Mouse (Mus musculus): ENCODE measurements around the gene Rtn4rl1. TPM values are rescaled to one million over a fixed set of nuclear protein-coding genes. Genes with fewer than 3 reads are reported as not detected.

The Rtn4rl1 gene
- polyA plus RNA-seq, 1 experiment = 2.7 TPM

GRCm38 (mm10) chr11:75164051-75164450, 29.5 kb upstream of the Rtn4rl1 start:
- Histone ChIP-seq H3K27ac (ENCODE audit: insufficient read depth, low read length) (no peak overlapping the region), H3K4me1 (ENCODE audit: control insufficient read depth, insufficient read depth, low read length) (no peaks in the 10 kb centered on the region), H3K4me3 (ENCODE audit: insufficient read depth, low read length) (no peak overlapping the region)
- TF ChIP-seq POLR2A (IDR thresholded peaks at IDR 0.05; ENCODE audit: low read depth, low read length) (no peak), CTCF (IDR thresholded peaks at IDR 0.05; ENCODE audit: borderline replicate concordance, insufficient read depth, low read length) (no peak)

- TF ChIP-seq POLR2A (IDR thresholded peaks at IDR 0.05; ENCODE audit: low read depth, low read length) = no peak
- no peak for TF ChIP-seq CTCF (IDR thresholded peaks at IDR 0.05; ENCODE audit: borderline replicate concordance, insufficient read depth, low read length)
- H3K4me1 ChIP-seq (ENCODE audit: control insufficient read depth, insufficient read depth, low read length) = no peaks in the 10 kb centered on the region
- H3K27ac ChIP-seq (ENCODE audit: insufficient read depth, low read length) = 0 out of 2 replicates have a peak overlapping the region, but pooled peaks have one; percentile 7
- peak overlapping the region; percentile 72 for H3K4me3 ChIP-seq (ENCODE audit: insufficient read depth, low read length)
These were observed 28.8 kb upstream of the Rtn4rl1 start for GRCm38 (mm10) chr11:75164750-75165149.

GRCm38 (mm10) chr11:75165441-75166192, 28.0 kb upstream of the Rtn4rl1 start:
- Histone ChIP-seq H3K27ac (ENCODE audit: insufficient read depth, low read length) (peak overlapping the region; percentile 10), H3K4me3 (ENCODE audit: insufficient read depth, low read length) (peak overlapping the region; percentile 72), H3K4me1 (ENCODE audit: control insufficient read depth, insufficient read depth, low read length) (no peaks in the 10 kb centered on the region)
- TF ChIP-seq POLR2A (IDR thresholded peaks at IDR 0.05; ENCODE audit: low read depth, low read length) = no peak; the same call in 1 of the 2 replicates
- TF ChIP-seq CTCF (IDR thresholded peaks at IDR 0.05; ENCODE audit: borderline replicate concordance, insufficient read depth, low read length) = peak; percentile 87

- peak overlapping the region; percentile 72 for H3K4me3 ChIP-seq (ENCODE audit: insufficient read depth, low read length)
- TF ChIP-seq CTCF (IDR thresholded peaks at IDR 0.05; ENCODE audit: borderline replicate concordance, insufficient read depth, low read length) (no peak), POLR2A (IDR thresholded peaks at IDR 0.05; ENCODE audit: low read depth, low read length) (no peak)
- peak overlapping the region; percentile 68 for H3K27ac ChIP-seq (ENCODE audit: insufficient read depth, low read length)
- H3K4me1 ChIP-seq (ENCODE audit: control insufficient read depth, insufficient read depth, low read length) = no peaks in the 10 kb centered on the region
These were observed 27.3 kb upstream of the Rtn4rl1 start for GRCm38 (mm10) chr11:75166193-75166842.

DNA sequence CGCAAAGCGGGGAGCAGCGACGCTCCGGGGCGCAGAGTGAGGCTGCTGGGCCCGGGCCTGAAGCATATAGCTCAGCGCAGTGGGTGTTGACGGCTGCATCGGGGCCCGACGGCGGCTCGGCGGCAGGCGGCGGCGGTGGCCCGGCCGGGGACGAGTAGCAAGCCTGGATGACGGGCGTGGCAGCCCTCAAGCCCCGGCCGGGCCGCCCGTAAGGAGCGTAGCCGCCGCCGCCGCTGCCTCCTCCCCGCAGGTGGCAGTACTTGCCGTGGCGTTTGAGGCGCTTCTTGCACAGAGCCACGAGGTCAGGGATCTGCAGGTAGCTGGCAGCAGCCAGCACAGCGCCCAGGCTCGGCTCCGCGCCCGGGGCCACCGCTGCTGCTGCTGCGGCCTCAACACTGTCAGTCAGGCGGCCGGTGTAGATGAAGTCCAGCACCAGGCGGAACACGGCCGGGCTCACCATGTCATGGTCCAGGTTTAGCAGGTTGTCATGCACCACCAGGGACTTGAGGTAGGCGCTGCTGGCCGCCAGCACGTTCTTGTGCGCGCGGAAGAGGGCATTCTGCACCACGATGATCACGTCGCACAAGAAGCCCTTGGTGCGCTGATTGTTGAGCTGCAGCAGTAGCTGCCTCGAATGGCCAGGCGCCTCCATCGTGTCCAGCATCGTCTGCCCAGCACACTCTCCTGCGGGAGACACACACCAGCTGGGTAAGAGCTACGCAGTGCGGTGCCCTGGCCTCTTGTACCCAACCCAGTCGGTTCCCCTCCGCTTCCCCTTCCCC, 26.5 kb upstream of the Rtn4rl1 start:
- H3K4me1 ChIP-seq (ENCODE audit: control insufficient read depth, insufficient read depth, low read length) = no peaks in the 10 kb centered on the region
- TF ChIP-seq POLR2A (IDR thresholded peaks at IDR 0.05; ENCODE audit: low read depth, low read length) (no peak; the same call in 1 of the 2 replicates), CTCF (IDR thresholded peaks at IDR 0.05; ENCODE audit: borderline replicate concordance, insufficient read depth, low read length) (no peak)
- peak overlapping the region; percentile 72 for H3K4me3 ChIP-seq (ENCODE audit: insufficient read depth, low read length)
- H3K27ac ChIP-seq (ENCODE audit: insufficient read depth, low read length) = peak overlapping the region; percentile 68

DNA sequence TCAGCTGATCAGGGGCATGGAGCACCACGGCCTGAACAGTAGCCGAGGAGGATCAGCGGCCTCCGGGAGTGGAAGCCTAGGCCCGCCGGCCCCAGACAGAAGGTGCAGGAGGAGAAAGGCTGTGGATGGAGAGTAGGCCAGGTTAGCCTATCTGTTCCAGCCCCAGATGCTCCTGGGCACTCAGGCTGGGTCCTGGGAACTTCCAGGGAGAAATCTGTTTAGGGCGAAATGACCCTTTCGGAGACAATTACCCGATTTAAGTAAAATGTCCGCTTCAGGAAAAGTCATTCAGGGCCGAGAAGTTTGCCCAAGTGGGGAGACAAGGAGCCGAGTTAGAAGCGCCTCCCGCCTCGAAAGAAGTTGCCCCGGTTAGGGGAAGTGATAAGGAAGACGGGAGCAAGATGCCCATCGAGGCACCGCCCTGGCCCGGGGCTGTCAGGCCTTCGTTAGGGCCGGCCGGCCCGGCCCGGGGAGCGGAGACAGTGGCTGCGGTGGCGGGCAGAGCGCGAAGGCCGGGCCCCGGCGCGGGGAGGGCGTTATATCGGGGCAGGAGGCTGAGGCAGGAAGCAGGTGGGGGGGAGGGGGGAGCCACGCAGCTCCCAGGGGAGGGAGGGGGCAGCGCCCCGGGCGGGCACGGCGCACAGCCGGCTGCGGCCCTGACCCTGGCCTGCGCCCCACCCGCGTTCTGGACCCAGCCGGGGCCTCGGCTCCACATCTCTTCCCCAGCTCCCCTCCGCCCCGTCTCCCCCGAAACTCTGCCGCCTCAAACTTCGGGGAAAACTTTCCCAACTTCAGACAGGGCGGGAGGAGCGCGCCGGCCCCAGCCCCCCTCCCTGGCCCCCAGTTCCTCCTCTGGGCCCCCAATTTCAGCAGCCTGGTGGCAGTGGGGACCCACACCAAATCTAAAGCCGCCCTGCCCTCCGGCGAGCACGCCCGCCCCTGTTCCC, 25.7 kb upstream of the Rtn4rl1 start:
- Histone ChIP-seq H3K27ac (ENCODE audit: insufficient read depth, low read length) (peak overlapping the region; percentile 90), H3K4me1 (ENCODE audit: control insufficient read depth, insufficient read depth, low read length) (no peaks in the 10 kb centered on the region), H3K4me3 (ENCODE audit: insufficient read depth, low read length) (peak overlapping the region; percentile 72)
- TF ChIP-seq CTCF (IDR thresholded peaks at IDR 0.05; ENCODE audit: borderline replicate concordance, insufficient read depth, low read length) = no peak
- TF ChIP-seq POLR2A (IDR thresholded peaks at IDR 0.05; ENCODE audit: low read depth, low read length) = peak; percentile 51

- H3K4me3 ChIP-seq (ENCODE audit: insufficient read depth, low read length) = peak overlapping the region; percentile 72
- peak overlapping the region; percentile 90 for H3K27ac ChIP-seq (ENCODE audit: insufficient read depth, low read length)
- H3K4me1 ChIP-seq (ENCODE audit: control insufficient read depth, insufficient read depth, low read length) = no peaks in the 10 kb centered on the region
- TF ChIP-seq POLR2A (IDR thresholded peaks at IDR 0.05; ENCODE audit: low read depth, low read length) (peak; percentile 82), CTCF (IDR thresholded peaks at IDR 0.05; ENCODE audit: borderline replicate concordance, insufficient read depth, low read length) (peak; percentile 91)
These were observed 24.8 kb upstream of the Rtn4rl1 start for GRCm38 (mm10) chr11:75168590-75169361.

DNA sequence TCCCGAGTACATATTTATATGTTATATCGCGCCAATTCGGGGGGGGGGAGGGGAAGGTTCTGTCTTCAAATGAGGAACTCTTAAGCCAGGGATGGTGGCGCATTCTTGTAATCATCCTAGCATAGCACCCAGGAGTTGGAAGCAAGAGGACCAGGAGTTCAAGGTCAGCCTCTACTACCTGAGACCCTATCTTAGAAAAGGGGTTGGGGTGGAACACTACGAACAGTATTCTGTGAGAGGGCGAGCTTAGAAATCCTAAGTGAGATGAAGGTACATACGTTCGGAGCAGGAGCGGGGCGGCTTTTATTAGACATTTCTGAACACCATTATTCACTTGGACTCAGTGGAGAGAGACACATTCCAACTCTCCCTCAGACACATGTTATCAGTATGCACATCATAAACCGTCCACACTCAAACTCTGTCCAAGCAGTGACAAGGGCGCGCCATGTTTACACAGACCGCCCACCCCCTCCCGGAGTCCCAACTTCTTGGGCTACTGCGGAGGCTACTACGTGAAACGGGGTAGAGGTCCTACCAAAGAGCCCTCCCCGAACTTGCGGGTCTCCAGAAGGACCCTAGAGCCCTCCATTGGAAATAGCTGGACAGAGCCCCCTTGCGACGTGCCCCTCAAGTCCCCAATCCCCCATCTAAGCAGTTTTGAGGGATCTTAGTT, 24.0 kb upstream of the Rtn4rl1 start, which contains the start of gene Hic1:
Gene Hic1, minus strand, starts transcription at position 115 of the 676 bp plus-strand sequence.
- peak; percentile 43; the same call in 1 of the 2 replicates for TF ChIP-seq POLR2A (IDR thresholded peaks at IDR 0.05; ENCODE audit: low read depth, low read length)
- TF ChIP-seq CTCF (IDR thresholded peaks at IDR 0.05; ENCODE audit: borderline replicate concordance, insufficient read depth, low read length) = no peak
- Histone ChIP-seq H3K4me3 (ENCODE audit: insufficient read depth, low read length) (peak within 1 kb of the TSS; percentile 72), H3K27ac (ENCODE audit: insufficient read depth, low read length) (peak within 1 kb of the TSS; percentile 90), H3K4me1 (ENCODE audit: control insufficient read depth, insufficient read depth, low read length) (peaks cover 2% of the 10 kb centered on the region; the same call in 1 of the 2 replicates)
